Mouse (Mus musculus): ENCODE measurements around the gene Ccdc61. TPM values are rescaled to one million over a fixed set of nuclear protein-coding genes. Genes with fewer than 3 reads are reported as not detected.

Ccdc61 gene
- polyA plus RNA-seq, 1 experiment from 2014 or later, result 28.0 TPM

Other genes with a start within 250 kb of the Ccdc61 start
- not detected in 2 replicates for gene Psg20, start 224.2 kb downstream of the Ccdc61 start, polyA plus RNA-seq (2015; fragmentation: Nextera tagmentation; extraction: Ambion mirVana)
- gene Psg22, start 192.3 kb downstream of the Ccdc61 start, polyA plus RNA-seq (2015; fragmentation: Nextera tagmentation; extraction: Ambion mirVana), result not detected in 2 replicates
- not detected in 2 replicates for gene Psg19, start 111.9 kb downstream of the Ccdc61 start, polyA plus RNA-seq (2015; fragmentation: Nextera tagmentation; extraction: Ambion mirVana)
- not detected in 2 replicates for gene Psg17, start 88.8 kb downstream of the Ccdc61 start, polyA plus RNA-seq (2015; fragmentation: Nextera tagmentation; extraction: Ambion mirVana)
- 0.42 and 0.76 TPM in 2 replicates for gene Mill2, start 70.4 kb downstream of the Ccdc61 start, polyA plus RNA-seq (2015; fragmentation: Nextera tagmentation; extraction: Ambion mirVana)
- gene Pglyrp1, start 39.1 kb downstream of the Ccdc61 start, polyA plus RNA-seq (2015; fragmentation: Nextera tagmentation; extraction: Ambion mirVana), result 2.4 and 3.2 TPM in 2 replicates
- gene Nova2, start 15.5 kb upstream of the Ccdc61 start, polyA plus RNA-seq (2015; fragmentation: Nextera tagmentation; extraction: Ambion mirVana), result 0.36 and 0.68 TPM in 2 replicates
- not detected in 2 replicates for gene Nanos2, start 77.0 kb upstream of the Ccdc61 start, polyA plus RNA-seq (2015; fragmentation: Nextera tagmentation; extraction: Ambion mirVana)
- gene Mypop, start 80.8 kb upstream of the Ccdc61 start, polyA plus RNA-seq (2015; fragmentation: Nextera tagmentation; extraction: Ambion mirVana), result 5.2 and 5.3 TPM in 2 replicates
- gene Irf2bp1, start 93.6 kb upstream of the Ccdc61 start, polyA plus RNA-seq (2015; fragmentation: Nextera tagmentation; extraction: Ambion mirVana), result 24.0 and 26.1 TPM in 2 replicates
- gene Foxa3, start 113.1 kb upstream of the Ccdc61 start, polyA plus RNA-seq (2015; fragmentation: Nextera tagmentation; extraction: Ambion mirVana), result 3.8 and 3.9 TPM in 2 replicates
- gene Sympk, start 114.0 kb upstream of the Ccdc61 start, polyA plus RNA-seq (2015; fragmentation: Nextera tagmentation; extraction: Ambion mirVana), result 28.8 and 32.7 TPM in 2 replicates
- not detected in 2 replicates for gene Rsph6a, start 144.3 kb upstream of the Ccdc61 start, polyA plus RNA-seq (2015; fragmentation: Nextera tagmentation; extraction: Ambion mirVana)
- 15.0 and 15.5 TPM in 2 replicates for gene Dmwd, start 165.8 kb upstream of the Ccdc61 start, polyA plus RNA-seq (2015; fragmentation: Nextera tagmentation; extraction: Ambion mirVana)
- 32.5 and 64.0 TPM in 2 replicates for gene Dmpk, start 173.4 kb upstream of the Ccdc61 start, polyA plus RNA-seq (2015; fragmentation: Nextera tagmentation; extraction: Ambion mirVana)
- gene Six5, start 184.2 kb upstream of the Ccdc61 start, polyA plus RNA-seq (2015; fragmentation: Nextera tagmentation; extraction: Ambion mirVana), result 11.5 and 13.5 TPM in 2 replicates
- gene Gm4969, start 208.0 kb upstream of the Ccdc61 start, polyA plus RNA-seq (2015; fragmentation: Nextera tagmentation; extraction: Ambion mirVana), result 2.4 and 2.6 TPM in 2 replicates
- 16.1 and 16.9 TPM in 2 replicates for gene Fbxo46, start 209.4 kb upstream of the Ccdc61 start, polyA plus RNA-seq (2015; fragmentation: Nextera tagmentation; extraction: Ambion mirVana)
- gene Qpctl, start 238.9 kb upstream of the Ccdc61 start, polyA plus RNA-seq (2015; fragmentation: Nextera tagmentation; extraction: Ambion mirVana), result 13.7 and 13.8 TPM in 2 replicates
- 124 and 130 TPM in 2 replicates for gene Snrpd2, start 239.3 kb upstream of the Ccdc61 start, polyA plus RNA-seq (2015; fragmentation: Nextera tagmentation; extraction: Ambion mirVana)